Mouse (Mus musculus) MEL (cell line): ENCODE results near the gene Fbxw7. TPM values are rescaled to one million over a fixed set of nuclear protein-coding genes. Genes with fewer than 3 reads are reported as not detected.

ENCODE experiments used
- DNase-seq: peaks from one replicate; pipeline ENCODE4 v3.0.0; 2011; ENCODE audit warnings: low read depth, low spot score
- H3K27ac ChIP-seq: 2 replicates; pipeline ENCODE4 v1.5.1; 2012; ENCODE audit warnings: low read depth, mild to moderate bottlenecking, control low read depth, low read length, moderate library complexity; ENCODE audit not compliant: control insufficient read depth
- H3K27me3 ChIP-seq, 2 experiments: fragments of 150-350 bp in 1 of 2; sonication (generic) in 1 of 2; 2 replicates each; pipeline ENCODE4 v1.6.1; 2012; ENCODE audit warnings: low read length in 2 of 2, mild to moderate bottlenecking in 2 of 2, improper control_type of control experiment in 1 of 2, moderate library complexity in 1 of 2; ENCODE audit not compliant: insufficient read depth in 2 of 2, control insufficient read depth in 1 of 2
- H3K36me3 ChIP-seq, 2 experiments: 2 replicates each; pipeline ENCODE4 v1.6.1; 2012 to 2014; ENCODE audit warnings: low read length in 2 of 2, improper control_type of control experiment in 1 of 2, inconsistent platforms in 1 of 2, mild to moderate bottlenecking in 1 of 2; ENCODE audit not compliant: insufficient read depth in 2 of 2, control insufficient read depth in 1 of 2
- H3K4me1 ChIP-seq, 2 experiments: fragments of 150-350 bp in 1 of 2; sonication (generic) in 1 of 2; 2 replicates each; pipeline ENCODE4 v1.6.1; 2012; ENCODE audit warnings: low read length in 2 of 2, improper control_type of control experiment in 1 of 2, mild to moderate bottlenecking in 1 of 2; ENCODE audit not compliant: insufficient read depth in 2 of 2, control insufficient read depth in 1 of 2
- H3K4me3 ChIP-seq, 2 experiments: fragments of 150-350 bp in 1 of 2; sonication (generic) in 1 of 2; 2 replicates each; pipeline ENCODE4 v1.5.1; 2012; ENCODE audit warnings: low read depth in 2 of 2, low read length in 2 of 2, mild to moderate bottlenecking in 2 of 2, moderate library complexity in 2 of 2, control low read depth in 1 of 2, improper control_type of control experiment in 1 of 2; ENCODE audit not compliant: control insufficient read depth in 1 of 2, insufficient read depth in 1 of 2
- H3K79me2 ChIP-seq: 2 replicates; pipeline ENCODE4 v1.6.1; 2012; ENCODE audit warnings: mild to moderate bottlenecking, low read length, moderate library complexity; ENCODE audit not compliant: control insufficient read depth, poor library complexity, insufficient read depth
- H3K9ac ChIP-seq: 2 replicates; pipeline ENCODE4 v1.6.1; 2012; ENCODE audit warnings: low read depth, mild to moderate bottlenecking, control low read depth, low read length, moderate library complexity; ENCODE audit not compliant: control insufficient read depth, poor library complexity, severe bottlenecking
- H3K9me3 ChIP-seq: fragments of 150-350 bp; sonication (generic); replicated peaks from 2 replicates; pipeline ENCODE4 v1.6.1; 2012; ENCODE audit warnings: mild to moderate bottlenecking, low read length, improper control_type of control experiment, moderate library complexity; ENCODE audit not compliant: insufficient read depth
- BHLHE40 ChIP-seq: IDR thresholded peaks from 2 replicates; pipeline ENCODE4 v1.6.1; 2012; ENCODE audit warnings: low read depth, mild to moderate bottlenecking, inconsistent platforms, low read length, improper control_type of control experiment, borderline replicate concordance
- CHD1 ChIP-seq: IDR thresholded peaks from 2 replicates; pipeline ENCODE4 v1.6.1; 2012; ENCODE audit warnings: low read depth, mild to moderate bottlenecking, inconsistent platforms, low read length, improper control_type of control experiment
- CHD2 ChIP-seq: IDR thresholded peaks from 2 replicates; pipeline ENCODE4 v1.6.1; 2011; ENCODE audit warnings: low read length, improper control_type of control experiment
- CTCF ChIP-seq, 3 experiments: IDR thresholded peaks in 2 of 3; conservative IDR thresholded peaks in 1 of 3; 2 replicates each; pipeline ENCODE4 v1.5.1; 2011 to 2012; ENCODE audit warnings: low read length in 3 of 3, low read depth in 2 of 3, mild to moderate bottlenecking in 2 of 3, improper control_type of control experiment in 1 of 3, inconsistent platforms in 1 of 3, mixed read lengths in 1 of 3, moderate library complexity in 1 of 3; ENCODE audit not compliant: control insufficient read depth in 1 of 3, insufficient read depth in 1 of 3, poor library complexity in 1 of 3, severe bottlenecking in 1 of 3
- E2F4 ChIP-seq: IDR thresholded peaks from 2 replicates; pipeline ENCODE4 v1.6.1; 2011; ENCODE audit warnings: low read depth, low read length, improper control_type of control experiment, borderline replicate concordance
- ELF1 ChIP-seq: IDR thresholded peaks from 2 replicates; pipeline ENCODE4 v1.6.1; 2014; ENCODE audit warnings: low read depth, mild to moderate bottlenecking, inconsistent platforms, low read length, improper control_type of control experiment, moderate library complexity
- EP300 ChIP-seq, 2 experiments: IDR thresholded peaks; 2 replicates each; pipeline ENCODE4 v1.6.1; 2011; ENCODE audit warnings: improper control_type of control experiment in 2 of 2, low read length in 2 of 2, low read depth in 1 of 2, mild to moderate bottlenecking in 1 of 2
- ETS1 ChIP-seq: IDR thresholded peaks from 2 replicates; pipeline ENCODE4 v1.6.1; 2012; ENCODE audit warnings: low read depth, mild to moderate bottlenecking, inconsistent platforms, low read length, improper control_type of control experiment, moderate library complexity
- GABPA ChIP-seq: IDR thresholded peaks from 2 replicates; pipeline ENCODE4 v1.6.1; 2012; ENCODE audit warnings: low read depth, mild to moderate bottlenecking, inconsistent platforms, low read length, improper control_type of control experiment, moderate library complexity
- GATA1 ChIP-seq: IDR thresholded peaks from 2 replicates; pipeline ENCODE4 v1.6.1; 2011; ENCODE audit warnings: low read depth, low read length, improper control_type of control experiment
- HCFC1 ChIP-seq: IDR thresholded peaks from 2 replicates; pipeline ENCODE4 v1.6.1; 2012; ENCODE audit warnings: low read depth, mild to moderate bottlenecking, inconsistent platforms, low read length, improper control_type of control experiment, moderate library complexity
- JUND ChIP-seq: IDR thresholded peaks from 2 replicates; pipeline ENCODE4 v1.6.1; 2011; ENCODE audit warnings: low read depth, mild to moderate bottlenecking, improper control_type of control experiment, low read length
- KAT2A ChIP-seq: conservative IDR thresholded peaks from 2 replicates; pipeline ENCODE4 v1.6.1; 2012; ENCODE audit warnings: low read depth, low read length, improper control_type of control experiment, inconsistent platforms
- MAFK ChIP-seq: IDR thresholded peaks from 2 replicates; pipeline ENCODE4 v1.6.1; 2011; ENCODE audit warnings: low read depth, mild to moderate bottlenecking, low read length, improper control_type of control experiment, borderline replicate concordance
- MAX ChIP-seq: IDR thresholded peaks from 2 replicates; pipeline ENCODE4 v1.6.1; 2011; ENCODE audit warnings: low read length, improper control_type of control experiment
- MEF2A ChIP-seq: IDR thresholded peaks from 2 replicates; pipeline ENCODE4 v1.6.1; 2014; ENCODE audit warnings: low read depth, mild to moderate bottlenecking, inconsistent platforms, low read length, improper control_type of control experiment; ENCODE audit not compliant: poor library complexity, insufficient replicate concordance, severe bottlenecking; ENCODE audit errors: extremely low read depth
- MXI1 ChIP-seq: IDR thresholded peaks from 2 replicates; pipeline ENCODE4 v1.6.1; 2011; ENCODE audit warnings: mild to moderate bottlenecking, low read depth, low read length, improper control_type of control experiment
- MYB ChIP-seq: IDR thresholded peaks from 2 replicates; pipeline ENCODE4 v1.6.1; 2011; ENCODE audit warnings: mild to moderate bottlenecking, low read depth, low read length, improper control_type of control experiment
- MYC ChIP-seq: IDR thresholded peaks from 2 replicates; pipeline ENCODE4 v1.6.1; 2011; ENCODE audit warnings: low read depth, mild to moderate bottlenecking, low read length, improper control_type of control experiment, moderate library complexity
- NELFE ChIP-seq: IDR thresholded peaks from 2 replicates; pipeline ENCODE4 v1.6.1; 2011; ENCODE audit warnings: low read depth, low read length, improper control_type of control experiment
- NRF1 ChIP-seq: IDR thresholded peaks from 2 replicates; pipeline ENCODE4 v1.6.1; 2014; ENCODE audit warnings: low read depth, mild to moderate bottlenecking, inconsistent platforms, low read length, improper control_type of control experiment, moderate library complexity; ENCODE audit not compliant: poor library complexity, insufficient read depth, severe bottlenecking
- POLR2A ChIP-seq, 2 experiments: IDR thresholded peaks; 2 replicates each; pipeline ENCODE4 v1.6.1; 2011 to 2012; ENCODE audit warnings: low read length in 2 of 2, mild to moderate bottlenecking in 2 of 2, control low read depth in 1 of 2, improper control_type of control experiment in 1 of 2, low read depth in 1 of 2, moderate library complexity in 1 of 2; ENCODE audit not compliant: control insufficient read depth in 1 of 2, insufficient read depth in 1 of 2, poor library complexity in 1 of 2
- POLR2AphosphoS2 ChIP-seq: IDR thresholded peaks from 2 replicates; pipeline ENCODE4 v1.6.1; 2011; ENCODE audit warnings: low read length, improper control_type of control experiment
- POLR2AphosphoS5 ChIP-seq: IDR thresholded peaks from 2 replicates; pipeline ENCODE4 v1.6.1; 2012; ENCODE audit warnings: low read depth, borderline replicate concordance, mild to moderate bottlenecking, inconsistent platforms, low read length, moderate library complexity, mixed read lengths
- RAD21 ChIP-seq: IDR thresholded peaks from 2 replicates; pipeline ENCODE4 v1.6.1; 2011; ENCODE audit warnings: mild to moderate bottlenecking, low read depth, low read length, improper control_type of control experiment
- RCOR1 ChIP-seq: IDR thresholded peaks from 2 replicates; pipeline ENCODE4 v1.6.1; 2012; ENCODE audit warnings: low read depth, mild to moderate bottlenecking, inconsistent platforms, low read length, improper control_type of control experiment
- SIN3A ChIP-seq: IDR thresholded peaks from 2 replicates; pipeline ENCODE4 v1.6.1; 2012; ENCODE audit warnings: low read length, improper control_type of control experiment, inconsistent platforms
- SMC3 ChIP-seq: IDR thresholded peaks from 2 replicates; pipeline ENCODE4 v1.6.1; 2011; ENCODE audit warnings: low read depth, low read length, improper control_type of control experiment
- TAL1 ChIP-seq: IDR thresholded peaks from 2 replicates; pipeline ENCODE4 v1.6.1; 2012; ENCODE audit warnings: mild to moderate bottlenecking, inconsistent platforms, low read length, moderate library complexity, mixed read lengths
- TBP ChIP-seq: IDR thresholded peaks from 2 replicates; pipeline ENCODE4 v1.8.0; 2011; ENCODE audit warnings: low read depth, low read length, improper control_type of control experiment
- TCF12 ChIP-seq: IDR thresholded peaks from 2 replicates; pipeline ENCODE4 v1.6.1; 2014; ENCODE audit warnings: low read depth, mild to moderate bottlenecking, inconsistent platforms, low read length, improper control_type of control experiment, moderate library complexity
- USF1 ChIP-seq: IDR thresholded peaks from 2 replicates; pipeline ENCODE4 v1.6.1; 2014; ENCODE audit warnings: low read depth, mild to moderate bottlenecking, inconsistent platforms, low read length, improper control_type of control experiment, moderate library complexity
- USF2 ChIP-seq, 2 experiments: IDR thresholded peaks; 2 replicates each; pipeline ENCODE4 v1.6.1; 2011 to 2012; ENCODE audit warnings: improper control_type of control experiment in 2 of 2, low read length in 2 of 2, borderline replicate concordance in 1 of 2, inconsistent platforms in 1 of 2, low read depth in 1 of 2, mild to moderate bottlenecking in 1 of 2; ENCODE audit not compliant: insufficient read depth in 1 of 2
- ZC3H11A ChIP-seq: IDR thresholded peaks from 2 replicates; pipeline ENCODE4 v1.6.1; 2012; ENCODE audit warnings: low read depth, mild to moderate bottlenecking, inconsistent platforms, low read length, improper control_type of control experiment
- ZKSCAN1 ChIP-seq: IDR thresholded peaks from 2 replicates; pipeline ENCODE4 v1.6.1; 2012; ENCODE audit warnings: low read depth, mild to moderate bottlenecking, inconsistent platforms, low read length, improper control_type of control experiment, moderate library complexity
- ZMIZ1 ChIP-seq: IDR thresholded peaks from 2 replicates; pipeline ENCODE4 v1.6.1; 2012; ENCODE audit warnings: low read depth, mild to moderate bottlenecking, inconsistent platforms, low read length, improper control_type of control experiment, moderate library complexity
- ZNF384 ChIP-seq: IDR thresholded peaks from 2 replicates; pipeline ENCODE4 v1.6.1; 2012; ENCODE audit warnings: low read depth, mild to moderate bottlenecking, inconsistent platforms, low read length, improper control_type of control experiment
- polyA plus RNA-seq, 2 experiments: library from polyadenylated mRNA; stranded (reverse) in 1 of 2; unstranded in 1 of 2; fragments of >175 nt in 1 of 2; fragments of >200 nt in 1 of 2; gene quantifications; 2 replicates each; pipeline versions ENCODE4 v1.2.1 to v1.2.4; 2012; ENCODE audit warnings: low replicate concordance in 2 of 2, low read depth in 1 of 2; ENCODE audit not compliant: insufficient read length in 2 of 2, insufficient read depth in 1 of 2, missing spikeins in 1 of 2
- total RNA-seq: library from RNA; depleted of rRNA; stranded (reverse); fragments of 300-350 nt; gene quantifications from 2 replicates; pipeline ENCODE4 v1.2.3, GENCODE M21; 2012

Gene Fbxw7
- total and polyA plus RNA-seq, 3 experiments, result 11.8 to 14.5 TPM; not detected in 1

GRCm38 (mm10) chr3:84883817-84884483 lies 68.9 kb downstream of the Fbxw7 start:
- Histone ChIP-seq H3K79me2 (no peaks in the 10 kb centered on the region; the same call in 1 of the 2 replicates), H3K4me3 (peak overlapping the region in 1 of 2 experiments; percentile 34; a peak in 2 of 4 replicates), H3K9me3 (no peaks in the 10 kb centered on the region), H3K4me1 (peaks cover 0 to 16% of the 10 kb centered on the region in 2 experiments; a peak in 3 of 4 replicates), H3K36me3 (peaks cover 0 to 19% of the 10 kb centered on the region in 2 experiments; a peak in 2 of 4 replicates), H3K27me3 (no peaks in the 10 kb centered on the region), H3K27ac (peak overlapping the region; percentile 84), H3K9ac (peak overlapping the region; percentile 62)
- DNase-seq, result peak; percentile 90
- TF ChIP-seq NELFE, result no peak
- TF ChIP-seq ZKSCAN1, result no peak
- no peak for TF ChIP-seq RAD21
- peak; percentile 98 for TF ChIP-seq BHLHE40
- no peak for TF ChIP-seq ZC3H11A
- no peak for TF ChIP-seq GABPA
- 0 out of 2 replicates have a peak, but pooled peaks have one; percentile 18 for TF ChIP-seq HCFC1
- no peak for TF ChIP-seq MAFK
- no peak for TF ChIP-seq JUND
- no peak for TF ChIP-seq NRF1
- no peak for TF ChIP-seq CHD1
- TF ChIP-seq POLR2A (IDR thresholded peaks at IDR 0.05; ENCODE audit: control insufficient read depth in 1 of 2, insufficient read depth in 1 of 2, low read depth in 1 of 2, low read length in 2 of 2, poor library complexity in 1 of 2), result no peak
- TF ChIP-seq USF2 (IDR thresholded peaks at IDR 0.05; ENCODE audit: borderline replicate concordance in 1 of 2, insufficient read depth in 1 of 2, low read depth in 1 of 2, low read length in 2 of 2), result peak; percentile 85 to 92
- TF ChIP-seq SIN3A, result peak; percentile 93
- TF ChIP-seq RCOR1, result no peak
- no peak for TF ChIP-seq MEF2A
- no peak for TF ChIP-seq TCF12
- TF ChIP-seq TBP, result no peak
- no peak for TF ChIP-seq MYB
- TF ChIP-seq ETS1, result peak; percentile 62
- TF ChIP-seq MXI1, result peak; percentile 96
- peak; percentile 100 for TF ChIP-seq MAX
- peak; percentile 41; the same call in 1 of the 2 replicates for TF ChIP-seq GATA1
- TF ChIP-seq TAL1, result no peak
- TF ChIP-seq CTCF (IDR thresholded peaks at IDR 0.05 in 2 of 3, conservative IDR thresholded peaks at IDR 0.05 in 1 of 3; ENCODE audit: control insufficient read depth in 1 of 3, insufficient read depth in 1 of 3, low read depth in 2 of 3, low read length in 3 of 3, poor library complexity in 1 of 3, severe bottlenecking in 1 of 3), result no peak
- no peak for TF ChIP-seq SMC3
- peak; percentile 33; a peak in 3 of 4 replicates for TF ChIP-seq EP300 (IDR thresholded peaks at IDR 0.05; ENCODE audit: low read depth in 1 of 2, low read length in 2 of 2)
- TF ChIP-seq CHD2, result no peak
- TF ChIP-seq ELF1, result no peak; the same call in 1 of the 2 replicates
- TF ChIP-seq POLR2AphosphoS2, result no peak
- peak; percentile 99 for TF ChIP-seq MYC
- TF ChIP-seq POLR2AphosphoS5, result no peak
- no peak for TF ChIP-seq ZMIZ1
- peak; percentile 97 for TF ChIP-seq USF1
- TF ChIP-seq ZNF384, result no peak
- TF ChIP-seq E2F4, result no peak
- TF ChIP-seq KAT2A, result no peak
